Mouse (Mus musculus) midbrain, embryonic 12.5 days (tissue): Measurements from ENCODE around the gene Aqp7. TPM values are rescaled to one million over a fixed set of nuclear protein-coding genes. Genes with fewer than 3 reads are reported as not detected.

Experiments
- ATAC-seq: fragments of 200-750 bp; cut with Nextera tagmentation; 2 replicates; pipeline ENCODE4 v1.8.0; 2017; ENCODE audit warnings: low read depth, moderate TSS enrichment, moderate library complexity; ENCODE audit not compliant: low FRiP score
- H3K27ac ChIP-seq: fragments of 300-500 bp; sonication (generic); replicated peaks from 2 replicates; pipeline ENCODE4 v1.5.1; 2016; ENCODE audit warnings: mild to moderate bottlenecking
- H3K27me3 ChIP-seq: fragments of 300-500 bp; sonication (generic); 2 replicates; pipeline ENCODE4 v1.6.1; 2016; ENCODE audit warnings: mild to moderate bottlenecking
- H3K36me3 ChIP-seq: fragments of 300-500 bp; sonication (generic); 2 replicates; pipeline ENCODE4 v1.6.1; 2016
- H3K4me1 ChIP-seq: fragments of 300-500 bp; sonication (generic); 2 replicates; pipeline ENCODE4 v1.6.1; 2016
- H3K4me2 ChIP-seq: fragments of 300-500 bp; sonication (generic); replicated peaks from 2 replicates; pipeline ENCODE4 v1.6.1; 2016; ENCODE audit warnings: mild to moderate bottlenecking, moderate library complexity
- H3K4me3 ChIP-seq: fragments of 300-500 bp; sonication (generic); 2 replicates; pipeline ENCODE4 v1.5.1; 2016; ENCODE audit warnings: mild to moderate bottlenecking
- H3K9ac ChIP-seq: fragments of 300-500 bp; sonication (generic); replicated peaks from 2 replicates; pipeline ENCODE4 v1.6.1; 2016; ENCODE audit warnings: mild to moderate bottlenecking, moderate library complexity
- H3K9me3 ChIP-seq: fragments of 300-500 bp; sonication (generic); 2 replicates; pipeline ENCODE4 v1.6.1; 2016; ENCODE audit warnings: mild to moderate bottlenecking
- WGBS: fragments of 180-500 bp; shearing (Covaris S2); methylation state at CpG from one replicate; pipeline ENCODE4 v1.1.7; 2016; 5-methylcytosine and 5-hydroxymethylcytosine counted together
- polyA plus RNA-seq: library from polyadenylated mRNA; unstranded; fragments of >200 nt; fragmentation: Nextera tagmentation; extraction: Ambion mirVana; gene quantifications from 2 replicates; pipeline ENCODE4 v1.2.1, GENCODE M21; 2016

Aqp7 gene
- polyA plus RNA-seq, 1 experiment from 2014 or later, result not detected

GRCm38 (mm10) chr4:41056253-41056652 lies 8.3 kb upstream of the Aqp7 start:
- Histone ChIP-seq H3K9ac (no peak overlapping the region), H3K4me3 (no peak overlapping the region), H3K4me2 (no peak overlapping the region), H3K27me3 (no peaks in the 10 kb centered on the region), H3K36me3 (no peaks in the 10 kb centered on the region), H3K27ac (no peak overlapping the region), H3K9me3 (no peaks in the 10 kb centered on the region), H3K4me1 (no peaks in the 10 kb centered on the region)
- WGBS, result 62% methylated on average over 1 of the region's 1 CpGs
- no peak for ATAC-seq

DNA sequence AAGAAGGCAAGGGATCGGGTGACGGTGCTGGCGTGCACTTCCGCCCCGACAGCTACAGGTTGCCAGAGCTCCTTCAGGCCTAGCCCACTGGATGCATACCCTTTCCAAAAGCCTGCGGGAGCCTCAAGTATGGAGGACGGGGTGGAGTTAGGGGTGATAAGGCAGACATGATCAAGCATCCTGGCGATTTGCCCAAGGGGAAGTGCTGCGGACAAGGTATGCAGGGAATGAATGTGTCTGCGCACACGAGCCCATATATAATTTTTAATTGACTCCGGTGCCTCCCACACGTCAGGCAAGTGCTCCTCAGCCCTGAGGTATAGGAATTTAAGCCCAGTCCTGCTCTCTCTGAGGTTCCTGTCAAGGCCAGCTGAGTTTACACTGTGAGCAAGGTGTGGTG lies 7.2 kb upstream of the Aqp7 start:
- Histone ChIP-seq H3K4me1 (peaks cover 3% of the 10 kb centered on the region; the same call in 1 of the 2 replicates), H3K36me3 (no peaks in the 10 kb centered on the region), H3K9ac (no peak overlapping the region), H3K27ac (no peak overlapping the region), H3K9me3 (no peaks in the 10 kb centered on the region), H3K4me3 (no peak overlapping the region), H3K4me2 (no peak overlapping the region), H3K27me3 (no peaks in the 10 kb centered on the region)
- 89% methylated on average over 13 of the region's 13 CpGs for WGBS
- no peak for ATAC-seq

GRCm38 (mm10) chr4:41051781-41052180 lies 3.8 kb upstream of the Aqp7 start:
- Histone ChIP-seq H3K4me1 (peaks cover 3% of the 10 kb centered on the region; the same call in 1 of the 2 replicates), H3K9me3 (no peaks in the 10 kb centered on the region), H3K4me2 (no peak overlapping the region), H3K9ac (no peak overlapping the region), H3K27me3 (0 out of 2 replicates have a peak, but pooled peaks cover 6% of the 10 kb centered on the region), H3K27ac (no peak overlapping the region), H3K4me3 (no peak overlapping the region), H3K36me3 (no peaks in the 10 kb centered on the region)
- 76% methylated on average over 7 of the region's 7 CpGs for WGBS
- no peak for ATAC-seq

- Histone ChIP-seq H3K9ac (peak overlapping the region; percentile 46; the same call in 1 of the 2 replicates), H3K27me3 (0 out of 2 replicates have a peak, but pooled peaks cover 6% of the 10 kb centered on the region), H3K27ac (no peak overlapping the region), H3K4me2 (peak overlapping the region; percentile 44), H3K4me1 (peaks cover 3% of the 10 kb centered on the region; the same call in 1 of the 2 replicates), H3K36me3 (no peaks in the 10 kb centered on the region), H3K4me3 (0 out of 2 replicates have a peak overlapping the region, but pooled peaks have one; percentile 7), H3K9me3 (no peaks in the 10 kb centered on the region)
- peak; percentile 56; the same call in 1 of the 2 replicates for ATAC-seq
- WGBS, result 38% methylated on average over 16 of the region's 16 CpGs
Observed at GRCm38 (mm10) chr4:41050726-41051675, 3.1 kb upstream of the Aqp7 start.

DNA sequence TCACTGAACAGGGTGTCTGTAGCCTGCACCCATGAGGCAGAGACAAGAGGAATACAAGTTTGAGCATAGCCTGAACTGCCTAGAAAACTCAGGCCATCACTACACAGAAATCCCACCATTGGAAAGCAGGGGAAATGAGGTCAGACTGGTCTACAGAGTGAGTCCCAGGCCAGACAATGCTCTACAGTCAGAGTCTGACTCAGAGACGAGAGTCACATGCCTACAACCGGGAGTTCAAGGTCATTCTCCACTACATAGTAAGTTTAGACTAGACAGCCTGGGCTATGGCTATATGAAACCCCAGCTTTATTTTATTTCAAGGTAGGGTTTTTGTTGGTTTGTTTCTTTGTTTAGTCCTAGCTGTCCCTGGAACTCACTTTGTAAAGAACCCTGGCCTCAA lies 987 bp upstream of the Aqp7 start:
- Histone ChIP-seq H3K27ac (no peak overlapping the region), H3K4me2 (no peak overlapping the region), H3K9ac (no peak overlapping the region), H3K4me3 (no peak overlapping the region), H3K27me3 (0 out of 2 replicates have a peak, but pooled peaks cover 6% of the 10 kb centered on the region), H3K36me3 (no peaks in the 10 kb centered on the region), H3K9me3 (no peaks in the 10 kb centered on the region), H3K4me1 (peaks cover 3% of the 10 kb centered on the region; the same call in 1 of the 2 replicates)
- no peak for ATAC-seq
- 73% methylated on average over 2 of the region's 2 CpGs for WGBS

DNA sequence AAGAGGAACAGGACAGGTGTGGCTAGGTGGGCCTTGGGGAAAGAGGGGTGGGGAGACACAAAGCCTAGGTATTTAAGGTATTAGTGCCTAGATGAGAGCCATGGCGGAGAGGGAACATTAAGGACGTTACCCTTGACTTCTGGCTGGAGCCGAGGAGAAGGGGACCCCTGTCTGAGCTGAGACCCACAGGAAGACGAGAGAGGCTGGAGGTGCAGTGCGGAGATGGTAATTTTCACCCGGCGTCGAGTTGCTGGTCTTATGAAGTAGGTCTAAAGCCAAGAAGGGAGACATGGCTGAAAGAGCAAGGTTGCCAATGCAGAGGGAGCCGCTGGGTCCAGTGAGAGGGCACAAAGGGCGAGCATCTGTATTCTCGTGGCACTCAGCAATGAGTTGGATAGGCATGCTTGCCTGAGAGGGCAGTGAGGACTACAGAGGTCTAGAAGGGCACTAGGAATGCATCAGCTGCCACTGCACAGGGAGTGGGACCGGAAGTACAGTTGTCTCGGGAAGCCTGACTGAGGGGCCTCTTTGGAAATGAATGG lies 1.6 kb downstream of the Aqp7 start:
- 0 out of 2 replicates have a peak, but pooled peaks cover 6% of the 10 kb centered on the region for H3K27me3 ChIP-seq
- no peak overlapping the region for H3K9ac ChIP-seq
- no peak for ATAC-seq
- H3K4me1 ChIP-seq, result peaks cover 3% of the 10 kb centered on the region; the same call in 1 of the 2 replicates
- H3K36me3 ChIP-seq, result no peaks in the 10 kb centered on the region
- no peak overlapping the region for H3K27ac ChIP-seq
- no peaks in the 10 kb centered on the region for H3K9me3 ChIP-seq
- no peak overlapping the region for H3K4me2 ChIP-seq
- WGBS, result 84% methylated on average over 13 of the region's 13 CpGs
- H3K4me3 ChIP-seq, result no peak overlapping the region

- Histone ChIP-seq H3K4me1 (no peaks in the 10 kb centered on the region), H3K27me3 (0 out of 2 replicates have a peak, but pooled peaks cover 6% of the 10 kb centered on the region), H3K4me3 (no peak overlapping the region), H3K36me3 (no peaks in the 10 kb centered on the region), H3K9me3 (no peaks in the 10 kb centered on the region), H3K9ac (no peak overlapping the region), H3K27ac (no peak overlapping the region), H3K4me2 (no peak overlapping the region)
- WGBS, result 91% methylated on average over 3 of the region's 3 CpGs
- no peak for ATAC-seq
Observed at GRCm38 (mm10) chr4:41045288-41045687, 2.7 kb downstream of the Aqp7 start.

GRCm38 (mm10) chr4:41043961-41044360 lies 4.0 kb downstream of the Aqp7 start:
- no peaks in the 10 kb centered on the region for H3K4me1 ChIP-seq
- H3K9me3 ChIP-seq, result no peaks in the 10 kb centered on the region
- H3K27me3 ChIP-seq, result 0 out of 2 replicates have a peak, but pooled peaks cover 6% of the 10 kb centered on the region
- H3K4me3 ChIP-seq, result no peak overlapping the region
- WGBS, result 79% methylated on average over 5 of the region's 5 CpGs
- H3K27ac ChIP-seq, result no peak overlapping the region
- no peak overlapping the region for H3K9ac ChIP-seq
- ATAC-seq, result no peak
- H3K36me3 ChIP-seq, result no peaks in the 10 kb centered on the region
- no peak overlapping the region for H3K4me2 ChIP-seq

GRCm38 (mm10) chr4:41042880-41043279 lies 5.1 kb downstream of the Aqp7 start:
- H3K9me3 ChIP-seq, result no peaks in the 10 kb centered on the region
- H3K27ac ChIP-seq, result no peak overlapping the region
- no peak overlapping the region for H3K9ac ChIP-seq
- no peaks in the 10 kb centered on the region for H3K36me3 ChIP-seq
- H3K4me1 ChIP-seq, result no peaks in the 10 kb centered on the region
- H3K4me2 ChIP-seq, result no peak overlapping the region
- no peak for ATAC-seq
- H3K27me3 ChIP-seq, result 0 out of 2 replicates have a peak, but pooled peaks cover 5% of the 10 kb centered on the region
- no peak overlapping the region for H3K4me3 ChIP-seq
- WGBS, result 86% methylated on average over 12 of the region's 12 CpGs

GRCm38 (mm10) chr4:41040983-41041382 lies 7.0 kb downstream of the Aqp7 start:
- Histone ChIP-seq H3K27ac (no peak overlapping the region), H3K9me3 (no peaks in the 10 kb centered on the region)
- WGBS, result 86% methylated on average over 7 of the region's 7 CpGs

GRCm38 (mm10) chr4:41037942-41038341 lies 10.0 kb downstream of the Aqp7 start:
- Histone ChIP-seq H3K27ac (no peak overlapping the region), H3K9ac (no peak overlapping the region), H3K4me3 (no peak overlapping the region), H3K9me3 (no peaks in the 10 kb centered on the region), H3K4me1 (no peaks in the 10 kb centered on the region), H3K27me3 (no peaks in the 10 kb centered on the region), H3K36me3 (no peaks in the 10 kb centered on the region), H3K4me2 (no peak overlapping the region)
- WGBS, result 72% methylated on average over 3 of the region's 3 CpGs
- no peak for ATAC-seq

More at GRCm38 (mm10) chr4:41040983-41041382, 7.0 kb downstream of the Aqp7 start:
- Histone ChIP-seq H3K36me3 (no peaks in the 10 kb centered on the region), H3K4me1 (no peaks in the 10 kb centered on the region), H3K4me3 (no peak overlapping the region), H3K4me2 (no peak overlapping the region), H3K27me3 (no peaks in the 10 kb centered on the region), H3K9ac (no peak overlapping the region)
- ATAC-seq, result no peak

DNA sequence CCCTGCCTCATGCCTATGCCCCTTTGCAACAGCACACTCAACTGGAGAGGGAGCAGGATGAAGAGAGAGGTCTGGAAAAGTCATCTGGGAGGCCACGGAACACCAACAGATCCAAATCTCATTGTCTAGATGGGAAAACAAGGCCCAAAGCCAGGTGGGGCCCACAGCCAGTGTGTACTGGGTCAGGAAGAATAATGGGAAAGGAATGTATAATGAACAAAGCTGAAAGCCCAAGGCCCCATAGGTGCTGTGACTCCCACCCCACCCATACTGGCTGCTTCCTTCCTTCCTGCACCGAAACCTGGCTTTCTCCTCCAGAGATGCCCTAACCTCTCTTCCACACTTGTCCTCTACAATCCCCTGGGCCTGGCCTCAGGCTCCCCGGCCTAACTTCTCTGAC lies 16.7 kb downstream of the Aqp7 start:
- no peaks in the 10 kb centered on the region for H3K4me1 ChIP-seq
- no peak overlapping the region for H3K4me2 ChIP-seq
- no peak overlapping the region for H3K4me3 ChIP-seq
- WGBS, result 77% methylated on average over 3 of the region's 3 CpGs
- H3K36me3 ChIP-seq, result peaks cover 1% of the 10 kb centered on the region; the same call in 1 of the 2 replicates
- ATAC-seq, result no peak
- H3K27ac ChIP-seq, result no peak overlapping the region
- no peaks in the 10 kb centered on the region for H3K9me3 ChIP-seq
- no peak overlapping the region for H3K9ac ChIP-seq
- no peaks in the 10 kb centered on the region for H3K27me3 ChIP-seq
